Mouse (Mus musculus) E14TG2a.4 (cell line): ENCODE measurements around the gene Stard13.

Experiments used
- CTCF ChIP-seq: conservative IDR thresholded peaks from 2 replicates; pipeline ENCODE4 v1.5.1; 2014; ENCODE audit warnings: low read length
- NANOG ChIP-seq: IDR thresholded peaks from 2 replicates; pipeline ENCODE4 v1.6.1; 2014; ENCODE audit warnings: borderline replicate concordance, low read length, mixed read lengths
- POU5F1 ChIP-seq: IDR thresholded peaks from 2 replicates; pipeline ENCODE4 v1.6.1; 2014; ENCODE audit warnings: low read length, borderline replicate concordance

- no peak for TF ChIP-seq CTCF
- no peak for TF ChIP-seq POU5F1
- no peak for TF ChIP-seq NANOG
Observed at GRCm38 (mm10) chr5:151020031-151020820, 213.4 kb downstream of the Stard13 start.
